Mouse (Mus musculus) T-cell, adult 2 months (primary cell): Measurements from ENCODE around the gene Gm3298.
"Not testable (repeated sequence)": the region's sequence is repeated elsewhere in the genome, so short reads cannot be mapped to it uniquely, and the experiment has no call there.

Experiments used
- DNase-seq: peaks from one replicate; pipeline ENCODE4 v3.0.0; 2022; ENCODE audit warnings: low spot score

Gene Gm3298

DNA sequence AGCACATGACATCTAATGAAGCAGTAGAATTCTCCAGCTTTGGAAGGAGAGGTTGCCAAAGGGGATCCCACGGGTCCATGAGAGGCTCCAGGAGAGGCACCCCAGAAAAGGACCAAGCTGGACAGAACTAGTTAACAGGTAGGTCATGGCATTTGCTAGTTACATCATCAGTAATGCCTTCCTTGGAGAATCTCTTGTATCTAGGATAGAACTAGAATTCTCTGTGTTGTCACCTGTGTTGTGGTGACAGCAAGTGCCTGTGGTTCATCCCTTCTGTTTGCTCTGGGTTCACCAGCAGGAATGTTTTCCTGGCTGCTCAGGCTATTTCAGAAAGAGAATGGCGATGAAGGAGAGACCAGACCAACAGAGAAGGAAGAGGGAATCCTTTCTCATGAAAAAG lies at the start of gene Gm3298:
Gm3298 (plus strand) TSS at position 301 of the 400 bp plus-strand sequence.
- DNase-seq = not testable (repeated sequence)

DNA sequence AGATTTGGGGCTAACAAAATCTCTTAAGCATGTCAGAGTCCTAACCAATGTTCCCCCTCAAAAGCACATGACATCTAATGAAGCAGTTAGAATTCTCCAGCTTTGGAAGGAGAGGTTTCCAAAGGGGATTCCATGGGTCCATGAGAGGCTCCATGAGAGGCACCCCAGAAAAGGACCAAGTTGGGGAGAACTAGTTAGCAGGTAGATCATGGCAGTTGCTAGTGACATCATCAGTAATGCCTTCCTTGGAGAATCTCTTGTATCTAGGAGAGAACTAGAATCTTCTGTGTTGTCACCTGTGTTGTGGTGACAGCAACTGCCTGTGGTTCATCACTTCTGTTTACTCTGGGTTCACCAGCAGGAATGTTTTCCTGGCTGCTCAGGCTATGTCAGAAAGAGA lies 32.1 kb upstream of the Gm3298 start, which contains the start of gene Gm8297:
Gm8297 (plus strand) TSS at position 301 of the 400 bp plus-strand sequence.
- DNase-seq = not testable (repeated sequence)

DNA sequence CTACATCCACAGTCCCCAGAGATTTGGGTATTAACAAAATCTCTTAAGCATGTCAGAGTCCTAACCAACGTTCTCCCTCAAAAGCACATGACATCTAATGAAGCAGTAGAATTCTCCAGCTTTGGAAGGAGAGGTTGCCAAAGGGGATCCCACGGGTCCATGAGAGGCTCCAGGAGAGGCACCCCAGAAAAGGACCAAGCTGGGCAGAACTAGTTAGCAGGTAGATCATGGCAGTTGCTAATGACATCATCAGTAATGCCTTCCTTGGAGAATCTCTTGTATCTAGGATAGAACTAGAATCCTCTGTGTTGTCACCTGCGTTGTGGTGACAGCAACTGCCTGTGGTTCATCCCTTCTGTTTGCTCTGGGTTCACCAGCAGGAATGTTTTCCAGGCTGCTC lies 34.6 kb downstream of the Gm3298 start, which contains the start of gene 4930555G01Rik:
4930555G01Rik (plus strand) TSS at position 301 of the 400 bp plus-strand sequence.
- DNase-seq = not testable (repeated sequence)
